Mouse (Mus musculus) layer of hippocampus, adult 18-20 months (tissue): ENCODE data around the gene Twf2. TPM values are rescaled to one million over a fixed set of nuclear protein-coding genes. Genes with fewer than 3 reads are reported as not detected.

Source experiments
- DNase-seq, 2 experiments: peaks; one replicate each; pipeline ENCODE4 v3.0.0; 2022; ENCODE audit warnings: low spot score in 2 of 2
- total RNA-seq, 2 experiments: library from RNA; stranded (reverse); gene quantifications; 2 replicates each; pipeline ENCODE4 v1.2.3; 2021

The Twf2 gene
- total RNA-seq, 2 experiments from 2014 or later: 58.4 to 60.6 TPM

- no peak for DNase-seq
These were observed 8.1 kb downstream of the Twf2 start for GRCm38 (mm10) chr9:106210853-106211609.

- DNase-seq: peak; percentile 69 to 91
These were observed 9.0 kb downstream of the Twf2 start for GRCm38 (mm10) chr9:106211680-106212593.

- DNase-seq: no peak
These were observed 9.7 kb downstream of the Twf2 start for GRCm38 (mm10) chr9:106212594-106212981.

GRCm38 (mm10) chr9:106215341-106216125, 12.6 kb downstream of the Twf2 start:
- no peak for DNase-seq

- no peak for DNase-seq
These were observed 14.1 kb downstream of the Twf2 start for GRCm38 (mm10) chr9:106216971-106217370.

GRCm38 (mm10) chr9:106220894-106221523, 18.1 kb downstream of the Twf2 start:
- no peak for DNase-seq

- DNase-seq: no peak
These were observed 19.4 kb downstream of the Twf2 start, which contains the start of gene Tlr9 for GRCm38 (mm10) chr9:106222261-106222851. Gene Tlr9, plus strand, starts transcription at chr9:106222598.

- no peak for DNase-seq
These were observed 20.1 kb downstream of the Twf2 start for GRCm38 (mm10) chr9:106222994-106223393.

GRCm38 (mm10) chr9:106225469-106226150, 22.7 kb downstream of the Twf2 start:
- DNase-seq: no peak

- no peak for DNase-seq
These were observed 23.3 kb downstream of the Twf2 start for GRCm38 (mm10) chr9:106226151-106226682.

- DNase-seq: no peak
These were observed 25.0 kb downstream of the Twf2 start for GRCm38 (mm10) chr9:106227790-106228429.

GRCm38 (mm10) chr9:106230051-106230733, 27.3 kb downstream of the Twf2 start:
- no peak for DNase-seq

- DNase-seq: peak in 1 of 2 experiments; percentile 50
These were observed 27.8 kb downstream of the Twf2 start for GRCm38 (mm10) chr9:106230734-106231106.

GRCm38 (mm10) chr9:106231220-106231619, 28.3 kb downstream of the Twf2 start:
- no peak for DNase-seq

- DNase-seq: no peak
These were observed 28.9 kb downstream of the Twf2 start for GRCm38 (mm10) chr9:106231816-106232215.

- no peak for DNase-seq
These were observed 30.0 kb downstream of the Twf2 start for GRCm38 (mm10) chr9:106232956-106233355.

- DNase-seq: no peak
These were observed 31.0 kb downstream of the Twf2 start for GRCm38 (mm10) chr9:106233953-106234352.

- DNase-seq: peak in 1 of 2 experiments; percentile 49
These were observed 32.4 kb downstream of the Twf2 start for GRCm38 (mm10) chr9:106235194-106235830.
